Mouse (Mus musculus): ENCODE measurements at regions not wholly inside any gene's neighbourhood (a gene's known extent, or its start where the extent isn't known, plus 50 kb on each side); places are given as distances from the start of the nearest gene placed in this dataset.
"Not testable (repeated sequence)": the region's sequence is repeated elsewhere in the genome, so short reads cannot be mapped to it uniquely, and the experiment has no call there.

GRCm38 (mm10) chr15:5951661-5952060 lies 347.9 kb upstream of the Dab2 start:
- not testable (repeated sequence) for DNase-seq (ENCODE audit: low spot score in 2 of 2)

DNA sequence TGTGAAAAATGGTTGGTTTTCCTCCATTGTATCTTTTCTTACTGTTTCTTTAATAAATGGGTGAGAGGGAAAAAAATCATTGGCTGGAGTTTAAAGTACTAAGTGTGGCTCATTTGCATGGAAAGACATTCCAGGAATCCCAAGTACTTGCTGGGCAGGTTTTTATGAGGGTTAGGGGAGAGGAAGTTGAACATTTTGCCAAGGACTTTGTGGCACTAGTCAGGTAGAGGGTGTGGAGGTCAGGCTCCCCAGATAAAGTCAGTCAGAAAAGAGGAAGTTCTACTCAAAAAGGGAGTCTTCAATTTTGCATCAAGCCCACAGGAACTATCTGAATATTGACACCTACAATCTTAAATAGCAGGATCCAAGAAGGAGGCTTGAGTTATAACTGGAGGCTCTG lies 346.5 kb upstream of the Dab2 start:
- DNase-seq (ENCODE audit: low spot score in 2 of 2): no peak
- intact Hi-C loops (cut with DNase I): no loop called here

More at GRCm38 (mm10) chr15:5951661-5952060, 347.9 kb upstream of the Dab2 start:
- intact Hi-C loops (cut with DNase I): not testable (repeated sequence)

GRCm38 (mm10) chr15:5991351-5992065 lies 308.1 kb upstream of the Dab2 start:
- no peak for DNase-seq (ENCODE audit: low spot score in 2 of 2)
- intact Hi-C loops (cut with DNase I): no loop called here

DNA sequence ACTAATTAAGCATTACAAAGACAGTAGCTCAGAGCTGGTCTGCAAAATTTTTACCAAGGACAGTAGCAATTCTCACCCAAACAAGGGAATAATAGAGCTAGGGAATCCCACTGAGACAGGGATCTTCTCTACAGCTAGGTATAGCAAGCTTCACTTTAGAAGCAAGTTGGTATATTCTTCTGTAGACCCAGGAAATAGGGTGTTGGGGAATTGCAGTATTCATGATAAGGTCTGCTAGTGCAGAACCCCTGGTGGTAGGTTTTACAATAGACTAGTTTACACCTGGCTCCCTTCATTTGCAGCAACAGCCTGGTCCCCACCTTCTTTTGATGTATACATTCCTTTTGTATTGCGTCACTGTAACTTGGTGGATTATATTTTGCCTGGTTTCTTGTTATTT lies 307.4 kb upstream of the Dab2 start:
- DNase-seq (ENCODE audit: low spot score in 2 of 2); intact Hi-C loops (cut with DNase I): not testable (repeated sequence)

DNA sequence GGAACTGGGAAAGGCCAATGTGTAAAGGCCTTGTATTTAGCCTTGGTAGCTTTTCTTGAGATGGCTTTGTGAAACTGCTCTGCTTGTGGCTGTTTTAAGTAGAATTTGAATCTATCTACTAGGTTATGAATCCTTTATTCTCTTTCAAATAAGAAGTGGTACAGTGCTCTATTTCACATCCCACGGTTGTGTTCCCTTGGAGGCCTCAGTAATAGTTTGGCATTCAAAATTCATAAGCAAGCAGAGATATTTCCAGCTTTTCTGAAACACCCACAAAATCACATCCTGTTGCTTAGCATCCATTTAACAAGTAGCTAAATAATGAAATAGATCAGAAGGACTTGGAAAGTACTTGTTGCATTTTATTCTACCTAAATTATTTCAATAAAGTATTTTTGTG lies 298.8 kb upstream of the Dab2 start:
- DNase-seq (ENCODE audit: low spot score in 2 of 2): no peak

DNA sequence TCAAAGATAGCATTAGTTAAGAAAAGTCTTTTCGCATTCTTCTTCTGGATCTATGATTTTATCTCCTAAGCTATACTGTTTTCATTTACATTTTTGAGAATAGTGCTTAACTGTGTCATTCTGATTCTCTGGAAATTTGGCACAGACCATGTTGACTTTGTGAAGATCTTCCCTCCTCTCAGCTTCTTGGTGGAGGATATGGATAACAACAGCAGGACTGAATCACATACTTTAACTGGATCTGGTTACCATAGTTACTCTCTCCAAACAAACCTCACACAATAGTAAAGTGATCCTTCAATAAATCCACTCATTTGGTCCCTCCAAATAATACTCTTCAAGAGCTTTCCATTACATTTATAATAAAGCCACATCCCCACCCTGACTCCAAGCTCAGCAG lies 298.2 kb upstream of the Dab2 start:
- DNase-seq (ENCODE audit: low spot score in 2 of 2): no peak
- intact Hi-C loops (cut with DNase I): no loop called here

More for the DNA sequence above, 298.8 kb upstream of the Dab2 start:
- intact Hi-C loops (cut with DNase I): no loop called here

- no peak for DNase-seq (ENCODE audit: low spot score in 2 of 2)
- intact Hi-C loops (cut with DNase I): no loop called here
Observed at GRCm38 (mm10) chr15:6014982-6015381, 284.6 kb upstream of the Dab2 start.

GRCm38 (mm10) chr15:6016637-6017049 lies 282.9 kb upstream of the Dab2 start:
- no peak for DNase-seq (ENCODE audit: low spot score in 2 of 2)
- intact Hi-C loops (cut with DNase I): no loop called here

DNA sequence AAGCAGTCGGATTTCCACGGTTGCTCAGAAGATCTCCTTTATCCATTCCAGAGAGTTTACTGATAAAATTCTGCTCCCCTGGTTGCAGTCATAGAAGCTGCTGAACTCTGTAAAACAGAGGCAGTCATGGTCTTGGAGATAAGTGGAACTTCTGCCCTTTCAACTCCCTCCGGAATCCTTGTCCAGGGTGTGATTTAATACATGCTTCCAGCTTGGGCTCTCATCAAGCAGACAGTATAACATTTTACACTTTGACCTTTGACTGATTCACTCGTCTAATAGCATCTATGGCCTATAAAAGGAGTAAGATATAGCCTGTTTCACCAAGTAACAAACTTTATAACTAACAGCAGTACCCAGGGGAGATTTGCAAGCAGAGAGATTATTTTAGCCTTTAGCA lies 274.0 kb upstream of the Dab2 start:
- intact Hi-C loops (cut with DNase I): no loop called here
- DNase-seq (ENCODE audit: low spot score in 2 of 2): no peak

GRCm38 (mm10) chr15:6029214-6029613 lies 270.4 kb upstream of the Dab2 start:
- no peak for DNase-seq (ENCODE audit: low spot score in 2 of 2)
- intact Hi-C loops (cut with DNase I): no loop called here

- DNase-seq (ENCODE audit: low spot score in 2 of 2): no peak
- intact Hi-C loops (cut with DNase I): no loop called here
Observed at GRCm38 (mm10) chr15:6030396-6030795, 269.2 kb upstream of the Dab2 start.

DNA sequence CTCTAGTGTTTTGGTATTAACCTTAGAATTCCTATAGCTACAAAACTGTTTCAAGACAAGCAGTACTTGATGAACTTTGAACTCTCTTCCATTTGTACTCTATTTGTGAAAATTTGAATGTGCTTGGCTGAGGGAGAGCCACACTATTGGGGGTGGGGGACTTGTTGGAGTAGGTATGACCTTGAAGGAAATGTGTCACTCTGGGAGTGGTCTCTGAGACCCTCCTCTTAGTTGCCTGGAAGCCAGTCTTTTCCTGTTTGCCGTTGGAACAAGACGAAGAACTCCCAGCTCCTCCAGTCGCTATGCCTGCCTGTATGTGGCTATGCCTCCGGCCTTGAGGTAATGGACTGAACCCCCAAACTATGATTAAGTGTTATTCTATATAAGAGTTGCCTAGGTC lies 265.4 kb upstream of the Dab2 start:
- intact Hi-C loops (cut with DNase I): no loop called here
- no peak for DNase-seq (ENCODE audit: low spot score in 2 of 2)

DNA sequence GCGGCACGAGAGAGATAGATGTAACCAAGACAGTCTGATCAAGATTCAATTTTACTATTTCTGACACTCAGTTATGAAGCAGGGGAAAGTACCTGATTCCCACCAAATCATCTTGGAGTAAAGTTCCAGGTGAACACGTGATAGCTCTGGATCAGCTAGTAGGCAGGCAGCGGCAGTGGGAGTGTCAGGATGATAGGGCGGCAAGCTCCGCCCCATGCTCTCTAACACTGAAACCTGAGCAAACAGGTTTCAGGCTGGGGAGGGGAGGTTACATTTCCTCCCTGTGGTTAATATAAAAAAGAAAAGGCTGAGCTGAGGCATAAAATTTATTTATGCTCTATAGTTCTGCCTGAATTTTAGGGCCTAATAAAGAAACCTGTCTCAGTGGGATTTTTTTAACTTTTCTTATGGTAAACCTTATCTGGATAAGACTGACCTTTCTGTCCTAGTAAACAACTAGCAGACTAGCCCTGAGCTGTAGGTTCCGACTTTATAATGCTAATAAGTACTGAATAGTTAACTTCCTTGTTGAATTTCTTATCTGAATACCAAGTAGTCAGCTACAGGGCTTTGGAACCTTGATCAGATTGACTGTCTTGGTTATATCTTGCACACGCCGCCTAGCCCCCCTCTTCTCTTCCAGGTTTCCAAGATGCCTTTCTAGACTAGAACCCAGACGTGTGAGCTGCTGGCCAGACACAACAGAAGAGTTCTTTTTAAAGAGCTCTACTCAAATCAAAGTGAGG lies 254.9 kb upstream of the Dab2 start:
- intact Hi-C loops (cut with DNase I): no loop called here

GRCm38 (mm10) chr15:6055703-6056102 lies 243.9 kb upstream of the Dab2 start:
- no peak for DNase-seq (ENCODE audit: low spot score in 2 of 2)
- intact Hi-C loops (cut with DNase I): no loop called here

More for the DNA sequence above, 254.9 kb upstream of the Dab2 start:
- DNase-seq (ENCODE audit: low spot score in 2 of 2): no peak

DNA sequence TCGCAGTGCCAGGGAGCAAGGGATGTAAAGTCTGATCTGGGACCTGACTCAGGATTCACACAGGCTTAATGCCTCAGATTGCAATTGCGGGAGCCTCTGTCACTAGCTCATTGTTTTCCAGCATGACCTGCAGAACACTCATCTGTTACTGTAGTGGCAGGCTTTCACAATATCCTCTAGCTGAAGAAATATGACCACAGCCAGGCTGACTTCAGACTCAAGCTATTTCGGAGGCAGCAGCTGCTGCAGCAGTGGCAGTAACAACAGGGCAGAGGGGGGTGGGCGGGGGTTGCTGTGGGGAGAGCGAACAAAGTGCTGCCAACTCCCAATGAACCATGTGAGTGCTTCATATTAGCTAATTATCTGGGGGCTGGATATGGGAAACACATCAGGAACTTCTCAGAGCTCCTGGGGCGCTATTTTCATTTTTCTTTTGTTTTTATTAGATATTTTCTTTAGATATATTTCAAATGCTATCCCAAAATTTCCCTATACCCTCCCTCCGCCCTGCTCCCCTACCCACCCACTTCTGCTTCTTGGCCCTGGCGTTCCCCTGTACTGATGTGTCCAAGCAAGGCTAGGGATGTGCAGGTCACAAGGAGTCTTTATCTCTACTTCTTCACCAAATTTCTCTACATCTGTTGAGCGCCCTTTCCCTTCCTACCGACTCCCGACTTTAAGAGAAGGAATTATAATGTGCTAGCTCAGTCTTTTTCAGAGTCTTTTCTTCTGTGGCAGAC lies 242.5 kb upstream of the Dab2 start:
- intact Hi-C loops (cut with DNase I): no loop called here
- DNase-seq (ENCODE audit: low spot score in 2 of 2): no peak

- intact Hi-C loops (cut with DNase I): no loop called here
- no peak for DNase-seq (ENCODE audit: low spot score in 2 of 2)
Observed at GRCm38 (mm10) chr15:6059361-6059760, 240.2 kb upstream of the Dab2 start.

DNA sequence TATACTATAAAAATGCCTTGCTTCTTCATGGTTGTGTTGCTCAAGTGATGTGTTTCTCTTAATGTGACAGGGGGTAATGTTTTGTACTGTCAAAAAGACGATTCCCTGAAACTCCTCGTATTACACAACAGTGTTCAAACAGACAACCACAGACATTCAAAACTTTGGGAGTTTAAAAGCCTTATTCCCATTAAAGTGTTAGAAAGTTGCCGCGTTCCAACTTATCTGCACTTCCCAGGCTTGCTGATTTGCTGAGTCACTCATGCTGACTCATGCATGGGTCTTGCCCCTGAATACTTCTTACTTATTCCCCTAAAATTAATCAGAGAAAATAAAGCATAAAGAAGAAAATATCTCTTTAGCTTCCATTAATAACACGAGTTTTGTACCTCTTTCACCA lies 239.8 kb upstream of the Dab2 start:
- intact Hi-C loops (cut with DNase I): no loop called here
- no peak for DNase-seq (ENCODE audit: low spot score in 2 of 2)

DNA sequence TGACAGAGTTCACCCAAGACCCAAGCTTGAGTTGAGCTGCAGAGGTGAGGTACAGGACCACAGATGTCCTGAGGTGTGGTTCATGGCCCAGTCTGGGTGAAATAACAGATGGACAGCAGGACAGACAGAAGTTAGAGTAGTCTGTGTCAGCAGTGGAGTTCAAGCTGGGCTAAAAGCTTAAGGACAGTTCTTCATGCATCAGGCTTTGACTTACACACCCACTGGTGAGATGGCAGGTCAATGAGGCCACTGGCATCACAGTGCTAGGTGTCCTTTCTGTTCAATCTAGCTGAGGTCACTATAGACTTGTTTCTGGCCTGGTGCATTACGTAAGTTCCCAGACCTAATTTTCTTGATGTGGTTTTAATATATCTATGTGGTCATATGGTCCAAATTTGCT lies 238.9 kb upstream of the Dab2 start:
- DNase-seq (ENCODE audit: low spot score in 2 of 2): no peak
- intact Hi-C loops (cut with DNase I): no loop called here

DNA sequence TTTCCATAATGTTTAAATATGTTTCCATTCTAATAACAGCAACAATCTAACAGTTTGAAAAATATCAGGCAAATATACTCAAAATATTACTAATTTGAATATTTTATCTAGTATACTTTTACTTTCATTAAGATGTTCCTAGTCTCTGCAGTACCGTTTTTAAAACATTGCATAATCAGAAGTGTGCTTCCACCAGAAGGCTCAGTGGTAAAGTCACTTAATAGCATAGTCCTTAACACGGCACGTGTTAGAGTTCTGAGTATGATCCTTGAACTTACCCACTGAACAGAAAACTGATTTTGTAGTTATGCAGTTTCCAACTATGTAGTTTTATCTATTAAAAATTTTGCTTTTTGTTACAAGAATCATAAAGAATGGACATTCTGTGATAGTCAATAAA lies 234.5 kb upstream of the Dab2 start:
- intact Hi-C loops (cut with DNase I): no loop called here
- DNase-seq (ENCODE audit: low spot score in 2 of 2): no peak

- DNase-seq (ENCODE audit: low spot score in 2 of 2): no peak
- intact Hi-C loops (cut with DNase I): no loop called here
Observed at GRCm38 (mm10) chr15:6067380-6067779, 232.2 kb upstream of the Dab2 start.

DNA sequence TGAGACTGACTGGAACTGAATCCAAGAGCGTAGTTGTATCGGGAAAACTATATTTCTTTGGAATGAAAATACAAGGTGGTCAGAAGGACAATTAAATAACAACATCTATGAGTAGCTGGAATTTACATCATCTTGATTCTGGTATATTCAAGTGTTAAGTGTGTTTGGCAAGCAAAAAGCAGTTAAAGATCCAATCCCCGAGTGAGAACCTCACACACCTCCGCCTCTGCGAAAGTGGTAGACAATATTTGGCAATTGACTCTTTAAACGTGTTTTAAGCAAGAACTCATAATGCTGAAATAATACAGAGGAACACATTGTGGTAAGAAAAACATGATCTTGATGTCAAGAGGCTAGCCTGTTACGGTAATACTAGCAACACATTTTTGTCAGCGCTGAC lies 231.2 kb upstream of the Dab2 start:
- intact Hi-C loops (cut with DNase I): no loop called here
- DNase-seq (ENCODE audit: low spot score in 2 of 2): no peak
